Mouse (Mus musculus) ES-Bruce4 (cell line): ENCODE measurements around the gene Araf. TPM values are rescaled to one million over a fixed set of nuclear protein-coding genes. Genes with fewer than 3 reads are reported as not detected.

Experiments used
- H3K27ac ChIP-seq: 2 replicates; pipeline ENCODE4 v1.5.1; 2012; ENCODE audit warnings: low read length, inconsistent platforms; ENCODE audit not compliant: insufficient read depth
- H3K27me3 ChIP-seq: 2 replicates; pipeline ENCODE4 v1.6.1; 2012; ENCODE audit warnings: mild to moderate bottlenecking, low read length, inconsistent platforms; ENCODE audit not compliant: control insufficient read depth, poor library complexity, insufficient read depth, severe bottlenecking
- H3K36me3 ChIP-seq: 2 replicates; pipeline ENCODE4 v1.6.1; 2012; ENCODE audit warnings: inconsistent platforms, mild to moderate bottlenecking, low read length, moderate library complexity; ENCODE audit not compliant: control insufficient read depth, poor library complexity, insufficient read depth, severe bottlenecking
- H3K4me1 ChIP-seq: one replicate; pipeline ENCODE4 v1.8.1; 2011; ENCODE audit warnings: low read length; ENCODE audit not compliant: control insufficient read depth, insufficient read depth
- H3K4me3 ChIP-seq: 2 replicates; pipeline ENCODE4 v1.5.1; 2011; ENCODE audit warnings: low read depth, mild to moderate bottlenecking, low read length
- H3K9ac ChIP-seq: 2 replicates; pipeline ENCODE4 v1.6.1; 2012; ENCODE audit warnings: low read depth, mild to moderate bottlenecking, inconsistent platforms; ENCODE audit not compliant: poor library complexity, severe bottlenecking
- H3K9me3 ChIP-seq: replicated peaks from 2 replicates; pipeline ENCODE4 v1.6.1; 2012; ENCODE audit warnings: mild to moderate bottlenecking, low read length, inconsistent platforms; ENCODE audit not compliant: control insufficient read depth, poor library complexity, insufficient read depth, severe bottlenecking
- CTCF ChIP-seq: IDR thresholded peaks from one replicate; pipeline ENCODE4 v1.8.1; 2011; ENCODE audit warnings: low read depth, low read length
- EP300 ChIP-seq: IDR thresholded peaks from 2 replicates; pipeline ENCODE4 v1.6.1; 2011; ENCODE audit warnings: low read depth, low read length; ENCODE audit not compliant: insufficient read depth
- POLR2A ChIP-seq: IDR thresholded peaks from one replicate; pipeline ENCODE4 v1.8.1; 2011; ENCODE audit warnings: low read length; ENCODE audit not compliant: insufficient read depth
- polyA plus RNA-seq: library from polyadenylated mRNA; stranded (reverse); fragments of >200 nt; gene quantifications from 2 replicates; pipeline ENCODE4 v1.2.4, GENCODE M21; 2011; ENCODE audit warnings: low read depth; ENCODE audit not compliant: missing spikeins, insufficient read depth, insufficient read length

Gene Araf
- 62.7 and 68.0 TPM in 2 replicates for polyA plus RNA-seq

- Histone ChIP-seq H3K9me3 (no peaks in the 10 kb centered on the region), H3K27ac (peak within 1 kb of the TSS; percentile 80), H3K4me1 (no peaks in the 10 kb centered on the region), H3K4me3 (peak within 1 kb of the TSS; percentile 86), H3K9ac (peak within 1 kb of the TSS; percentile 84), H3K36me3 (peaks cover 2% of the 10 kb centered on the region; the same call in 1 of the 2 replicates), H3K27me3 (no peaks in the 10 kb centered on the region)
- no peak for TF ChIP-seq POLR2A
- TF ChIP-seq CTCF, result no peak
- TF ChIP-seq EP300, result no peak
These were observed at the start of gene Araf for GRCm38 (mm10) chrX:20797681-20798080. Gene Araf (plus strand): TSS chrX:20797814.

- H3K4me1 ChIP-seq, result no peaks in the 10 kb centered on the region
- no peak overlapping the region for H3K27ac ChIP-seq
- H3K4me3 ChIP-seq, result no peak overlapping the region
- H3K9me3 ChIP-seq, result no peaks in the 10 kb centered on the region
- H3K9ac ChIP-seq, result no peak overlapping the region
- H3K36me3 ChIP-seq, result no peaks in the 10 kb centered on the region
- H3K27me3 ChIP-seq, result no peaks in the 10 kb centered on the region
- TF ChIP-seq CTCF (no peak), EP300 (no peak), POLR2A (no peak)
These were observed 48.8 kb upstream of the Araf start for GRCm38 (mm10) chrX:20748829-20749228.

GRCm38 (mm10) chrX:20761201-20761600 lies 36.4 kb upstream of the Araf start:
- no peaks in the 10 kb centered on the region for H3K9me3 ChIP-seq
- no peaks in the 10 kb centered on the region for H3K4me1 ChIP-seq

GRCm38 (mm10) chrX:20770697-20771381 lies 26.8 kb upstream of the Araf start:
- Histone ChIP-seq H3K9me3 (no peaks in the 10 kb centered on the region), H3K4me3 (no peak overlapping the region), H3K4me1 (no peaks in the 10 kb centered on the region), H3K27me3 (no peaks in the 10 kb centered on the region), H3K27ac (peak overlapping the region; percentile 94), H3K9ac (no peak overlapping the region), H3K36me3 (no peaks in the 10 kb centered on the region)
- TF ChIP-seq EP300, result no peak
- TF ChIP-seq POLR2A, result no peak
- TF ChIP-seq CTCF, result peak; percentile 73

More at GRCm38 (mm10) chrX:20761201-20761600, 36.4 kb upstream of the Araf start:
- H3K36me3 ChIP-seq, result no peaks in the 10 kb centered on the region
- H3K4me3 ChIP-seq, result no peak overlapping the region
- H3K27ac ChIP-seq, result no peak overlapping the region
- H3K27me3 ChIP-seq, result no peaks in the 10 kb centered on the region
- no peak overlapping the region for H3K9ac ChIP-seq
- TF ChIP-seq EP300 (no peak), CTCF (no peak), POLR2A (no peak)

- Histone ChIP-seq H3K4me1 (no peaks in the 10 kb centered on the region), H3K36me3 (no peaks in the 10 kb centered on the region), H3K9me3 (no peaks in the 10 kb centered on the region), H3K9ac (no peak overlapping the region), H3K27ac (peak overlapping the region; percentile 94), H3K27me3 (no peaks in the 10 kb centered on the region), H3K4me3 (no peak overlapping the region)
- TF ChIP-seq EP300 (0 out of 2 replicates have a peak, but pooled peaks have one; percentile 28), POLR2A (no peak)
These were observed 25.9 kb upstream of the Araf start for GRCm38 (mm10) chrX:20771666-20772065.

GRCm38 (mm10) chrX:20775271-20776016 lies 22.2 kb upstream of the Araf start:
- Histone ChIP-seq H3K4me1 (no peaks in the 10 kb centered on the region), H3K27ac (peak overlapping the region; percentile 69), H3K27me3 (no peaks in the 10 kb centered on the region), H3K9ac (no peak overlapping the region), H3K36me3 (no peaks in the 10 kb centered on the region), H3K4me3 (peak overlapping the region; percentile 28), H3K9me3 (no peaks in the 10 kb centered on the region)
- TF ChIP-seq POLR2A (no peak), CTCF (no peak), EP300 (no peak)
